Mouse (Mus musculus): ENCODE measurements around the gene Als2cl. TPM values are rescaled to one million over a fixed set of nuclear protein-coding genes. Genes with fewer than 3 reads are reported as not detected.

Als2cl gene
- polyA plus RNA-seq, 1 experiment from 2014 or later = 7.9 TPM

DNA sequence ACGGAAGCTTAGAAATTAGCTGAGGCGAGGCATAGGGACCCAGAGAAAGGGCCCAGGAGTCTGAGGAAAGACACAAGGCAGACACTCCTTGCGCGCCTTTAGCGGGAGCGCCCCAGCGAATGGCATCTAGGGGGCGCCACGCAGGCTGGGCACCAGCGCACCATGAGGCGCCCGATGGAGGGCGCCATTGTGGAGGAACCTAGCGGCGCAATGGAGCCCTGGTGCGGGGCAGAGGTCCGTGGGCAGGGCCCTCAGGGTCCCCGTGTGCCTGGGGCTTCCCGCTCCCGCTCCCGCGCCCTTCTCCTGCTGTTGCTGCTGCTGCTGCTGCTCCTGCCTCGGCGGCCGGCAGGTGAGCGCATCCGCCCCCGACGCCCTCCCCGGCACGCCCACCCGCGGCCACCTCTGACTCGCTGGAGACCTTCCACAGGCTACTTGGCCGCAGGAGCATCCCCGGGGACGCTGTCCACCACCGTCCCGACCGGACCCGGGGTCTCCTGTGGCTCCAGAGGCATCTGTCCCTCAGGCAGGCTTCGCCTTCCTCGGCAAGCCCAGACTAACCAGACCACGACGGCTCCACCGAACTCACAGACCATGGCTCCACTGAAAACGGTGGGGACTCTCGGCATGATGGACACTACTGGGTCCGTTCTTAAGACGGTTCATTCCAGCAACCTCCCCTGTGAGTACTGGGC, 21.7 kb upstream of the Als2cl start, which contains the start of gene Prss50:
Gene Prss50, plus strand, starts transcription at position 187 of the 692 bp plus-strand sequence.
- no peak for ATAC-seq (ENCODE audit: insufficient number of reproducible peaks, low FRiP score, low TSS enrichment, low read depth)
- Histone ChIP-seq H3K9ac (0 out of 2 replicates have a peak within 1 kb of the TSS, but pooled peaks have one; percentile 10), H3K27me3 (peaks cover 29% of the 10 kb centered on the region), H3K9me3 (replicated peaks) (no peaks in the 10 kb centered on the region), H3K36me3 (no peaks in the 10 kb centered on the region), H3K4me1 (peaks cover 9% of the 10 kb centered on the region), H3K4me2 (replicated peaks) (peak within 1 kb of the TSS; percentile 62), H3K27ac (replicated peaks) (no peak within 1 kb of the TSS), H3K4me3 (replicated peaks) (peak within 1 kb of the TSS; percentile 30)
- 9% methylated on average over 50 of the region's 50 CpGs for WGBS

DNA sequence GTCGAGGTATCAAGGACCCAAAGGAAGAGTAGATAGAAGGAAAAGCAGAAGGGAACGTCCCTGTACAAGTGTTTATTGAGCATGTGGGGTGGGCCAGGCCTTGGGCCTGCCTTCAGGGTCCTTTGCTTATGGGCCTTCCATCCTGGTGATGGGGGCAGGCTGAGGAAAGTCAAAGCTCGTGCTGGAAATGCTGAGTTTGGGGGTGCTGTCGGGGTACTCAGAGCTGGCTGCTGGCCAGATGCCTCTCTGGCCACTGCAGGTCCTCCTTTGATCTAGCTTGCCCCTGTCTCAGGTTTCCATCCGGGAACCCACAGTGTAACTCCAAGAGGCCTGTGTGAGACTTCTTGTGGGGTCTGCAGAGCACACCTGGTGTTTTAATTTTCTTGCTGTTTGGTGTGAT, 21.1 kb upstream of the Als2cl start:
- no peak for ATAC-seq (ENCODE audit: insufficient number of reproducible peaks, low FRiP score, low TSS enrichment, low read depth)
- H3K9me3 ChIP-seq (replicated peaks) = no peaks in the 10 kb centered on the region
- WGBS = 39% methylated on average over 5 of the region's 5 CpGs
- H3K27me3 ChIP-seq = peaks cover 29% of the 10 kb centered on the region
- H3K4me2 ChIP-seq (replicated peaks) = no peak overlapping the region
- H3K36me3 ChIP-seq = no peaks in the 10 kb centered on the region
- no peak overlapping the region for H3K27ac ChIP-seq (replicated peaks)
- H3K4me3 ChIP-seq (replicated peaks) = no peak overlapping the region
- peaks cover 9% of the 10 kb centered on the region for H3K4me1 ChIP-seq
- no peak overlapping the region for H3K9ac ChIP-seq

DNA sequence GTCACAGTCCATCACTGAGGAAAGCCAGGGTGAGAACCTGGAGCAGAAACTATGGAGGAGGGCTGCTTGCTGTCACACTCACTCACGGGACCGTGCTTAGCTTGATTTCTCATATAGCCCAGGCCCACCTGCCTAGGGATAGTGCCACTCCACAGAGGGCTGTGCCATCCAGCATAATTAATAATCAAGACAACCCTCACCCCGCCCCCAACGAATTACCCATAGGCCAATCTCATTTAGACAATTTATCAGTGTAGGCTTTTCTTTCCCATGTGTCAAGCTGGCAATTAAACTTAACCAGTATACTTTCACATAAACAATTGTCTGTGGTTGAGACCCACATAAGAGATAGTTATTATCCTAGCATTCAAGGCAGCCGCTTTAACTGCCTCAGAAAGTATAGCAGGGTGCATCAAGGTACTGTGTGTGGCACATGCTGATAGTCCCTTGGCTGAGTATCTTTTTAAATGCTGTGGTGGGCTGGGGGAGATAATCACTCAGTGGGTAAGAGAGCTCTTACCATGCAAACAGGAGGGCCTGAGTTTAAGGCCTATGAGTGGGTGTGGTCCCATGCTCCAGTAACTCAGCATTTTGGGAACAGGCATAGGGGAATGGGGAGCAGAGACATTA, 20.6 kb upstream of the Als2cl start:
- Histone ChIP-seq H3K27ac (replicated peaks) (no peak overlapping the region), H3K4me2 (replicated peaks) (no peak overlapping the region), H3K4me1 (peaks cover 9% of the 10 kb centered on the region), H3K4me3 (replicated peaks) (no peak overlapping the region), H3K9me3 (replicated peaks) (no peaks in the 10 kb centered on the region), H3K36me3 (no peaks in the 10 kb centered on the region), H3K9ac (no peak overlapping the region), H3K27me3 (peaks cover 29% of the 10 kb centered on the region)
- whole genome bisulfite sequencing = 81% methylated on average over 5 of the region's 5 CpGs
- no peak for ATAC-seq (ENCODE audit: insufficient number of reproducible peaks, low FRiP score, low TSS enrichment, low read depth)

- H3K27me3 ChIP-seq = peaks cover 16% of the 10 kb centered on the region
- H3K36me3 ChIP-seq = no peaks in the 10 kb centered on the region
- no peak overlapping the region for H3K4me2 ChIP-seq (replicated peaks)
- no peaks in the 10 kb centered on the region for H3K9me3 ChIP-seq (replicated peaks)
- ATAC-seq (ENCODE audit: insufficient number of reproducible peaks, low FRiP score, low TSS enrichment, low read depth) = no peak
- WGBS = 21% methylated on average over 7 of the region's 7 CpGs
- H3K4me3 ChIP-seq (replicated peaks) = no peak overlapping the region
- no peak overlapping the region for H3K9ac ChIP-seq
- H3K4me1 ChIP-seq = peaks cover 24% of the 10 kb centered on the region
- H3K27ac ChIP-seq (replicated peaks) = no peak overlapping the region
Measured at GRCm38 (mm10) chr9:110871030-110871429, 8.6 kb upstream of the Als2cl start.

- H3K27ac ChIP-seq (replicated peaks) = no peak overlapping the region
- peaks cover 21% of the 10 kb centered on the region for H3K27me3 ChIP-seq
- WGBS = 9% methylated on average over 40 of the region's 40 CpGs
- peak overlapping the region; percentile 24 for H3K4me3 ChIP-seq (replicated peaks)
- H3K9ac ChIP-seq = no peak overlapping the region
- H3K36me3 ChIP-seq = no peaks in the 10 kb centered on the region
- peak overlapping the region; percentile 50 for H3K4me2 ChIP-seq (replicated peaks)
- H3K9me3 ChIP-seq (replicated peaks) = no peaks in the 10 kb centered on the region
- ATAC-seq (ENCODE audit: insufficient number of reproducible peaks, low FRiP score, low TSS enrichment, low read depth) = no peak
- H3K4me1 ChIP-seq = peaks cover 35% of the 10 kb centered on the region
Measured at GRCm38 (mm10) chr9:110873681-110874659, 5.7 kb upstream of the Als2cl start.

DNA sequence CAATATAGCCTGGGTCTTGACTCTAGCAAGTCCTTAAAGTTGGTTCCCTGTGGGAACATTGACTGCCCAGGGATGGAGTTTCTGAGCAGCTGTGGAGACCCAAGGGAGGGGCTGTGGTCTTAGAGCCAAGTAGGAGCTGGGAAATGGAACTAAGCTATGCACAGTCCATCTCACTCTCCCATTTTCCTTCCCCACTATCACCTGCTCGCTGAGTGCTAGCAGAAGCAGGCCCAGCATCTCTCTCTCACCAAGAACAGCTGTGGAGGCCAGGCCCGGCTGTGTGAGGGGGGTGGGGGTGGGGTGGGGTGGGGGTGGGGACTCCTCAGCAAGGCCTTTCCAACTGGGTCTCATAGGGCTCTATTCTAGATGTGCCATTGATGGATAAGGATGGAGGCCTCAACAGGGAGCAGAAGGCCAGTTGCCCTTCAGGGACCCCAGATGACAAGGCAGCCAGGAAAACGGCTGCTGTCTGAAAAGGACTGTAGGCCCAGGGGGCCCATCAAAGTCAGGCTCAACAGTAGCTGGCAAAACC, 4.9 kb upstream of the Als2cl start:
- no peak overlapping the region for H3K9ac ChIP-seq
- H3K27ac ChIP-seq (replicated peaks) = no peak overlapping the region
- ATAC-seq (ENCODE audit: insufficient number of reproducible peaks, low FRiP score, low TSS enrichment, low read depth) = peak; percentile 7; the same call in 1 of the 2 replicates
- H3K4me2 ChIP-seq (replicated peaks) = no peak overlapping the region
- no peaks in the 10 kb centered on the region for H3K9me3 ChIP-seq (replicated peaks)
- peaks cover 41% of the 10 kb centered on the region for H3K4me1 ChIP-seq
- no peaks in the 10 kb centered on the region for H3K36me3 ChIP-seq
- H3K27me3 ChIP-seq = peaks cover 21% of the 10 kb centered on the region
- no peak overlapping the region for H3K4me3 ChIP-seq (replicated peaks)
- 14% methylated on average over 3 of the region's 3 CpGs for WGBS

DNA sequence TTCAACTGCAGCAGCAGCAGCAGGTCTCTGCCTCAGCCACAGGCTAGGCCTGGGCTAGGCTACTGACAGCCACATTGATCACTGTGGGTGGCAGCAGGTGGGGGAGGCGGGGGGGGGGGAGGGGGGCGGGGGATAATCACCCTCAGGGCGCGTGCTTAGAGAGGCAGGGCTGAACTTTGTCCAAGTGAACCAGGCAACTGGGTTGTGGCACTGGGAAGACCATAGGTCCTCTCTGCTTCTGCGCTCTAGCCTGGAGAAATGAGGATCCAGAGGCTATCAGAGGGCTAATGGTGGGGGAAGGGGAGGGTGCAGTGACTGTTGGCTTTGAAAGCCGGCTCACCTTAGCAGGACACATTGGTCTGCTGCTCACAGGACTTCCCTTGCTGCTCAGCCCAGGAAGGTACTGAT, 4.4 kb upstream of the Als2cl start:
- Histone ChIP-seq H3K4me2 (replicated peaks) (no peak overlapping the region), H3K9ac (no peak overlapping the region), H3K27me3 (peaks cover 21% of the 10 kb centered on the region), H3K4me1 (peaks cover 44% of the 10 kb centered on the region), H3K9me3 (replicated peaks) (no peaks in the 10 kb centered on the region), H3K36me3 (no peaks in the 10 kb centered on the region), H3K4me3 (replicated peaks) (no peak overlapping the region), H3K27ac (replicated peaks) (0 out of 2 replicates have a peak overlapping the region, but pooled peaks have one; percentile 17)
- 29% methylated on average over 4 of the region's 6 CpGs for WGBS
- ATAC-seq (ENCODE audit: insufficient number of reproducible peaks, low FRiP score, low TSS enrichment, low read depth) = no peak

- WGBS = 91% methylated on average over 1 of the region's 1 CpGs
- no peak overlapping the region for H3K27ac ChIP-seq (replicated peaks)
- no peaks in the 10 kb centered on the region for H3K36me3 ChIP-seq
- no peak overlapping the region for H3K9ac ChIP-seq
- no peak for ATAC-seq (ENCODE audit: insufficient number of reproducible peaks, low FRiP score, low TSS enrichment, low read depth)
- peaks cover 57% of the 10 kb centered on the region for H3K4me1 ChIP-seq
- H3K4me2 ChIP-seq (replicated peaks) = no peak overlapping the region
- H3K27me3 ChIP-seq = peaks cover 21% of the 10 kb centered on the region
- no peak overlapping the region for H3K4me3 ChIP-seq (replicated peaks)
- no peaks in the 10 kb centered on the region for H3K9me3 ChIP-seq (replicated peaks)
Measured at GRCm38 (mm10) chr9:110877353-110877752, 2.3 kb upstream of the Als2cl start.

- Histone ChIP-seq H3K4me2 (replicated peaks) (0 out of 2 replicates have a peak overlapping the region, but pooled peaks have one; percentile 0), H3K36me3 (no peaks in the 10 kb centered on the region), H3K4me1 (peaks cover 57% of the 10 kb centered on the region), H3K27me3 (peaks cover 19% of the 10 kb centered on the region), H3K4me3 (replicated peaks) (no peak overlapping the region), H3K27ac (replicated peaks) (no peak overlapping the region), H3K9me3 (replicated peaks) (no peaks in the 10 kb centered on the region), H3K9ac (no peak overlapping the region)
- no peak for ATAC-seq (ENCODE audit: insufficient number of reproducible peaks, low FRiP score, low TSS enrichment, low read depth)
- 79% methylated on average over 5 of the region's 5 CpGs for WGBS
Measured at GRCm38 (mm10) chr9:110877888-110878287, 1.8 kb upstream of the Als2cl start.

- peak; percentile 73 for ATAC-seq (ENCODE audit: insufficient number of reproducible peaks, low FRiP score, low TSS enrichment, low read depth)
- under 1% methylated on average over 48 of the region's 57 CpGs for WGBS
- Histone ChIP-seq H3K4me2 (replicated peaks) (peak within 1 kb of the TSS; percentile 88), H3K27ac (replicated peaks) (peak within 1 kb of the TSS; percentile 73; the same call in 1 of the 2 replicates), H3K9me3 (replicated peaks) (no peaks in the 10 kb centered on the region), H3K36me3 (no peaks in the 10 kb centered on the region), H3K4me3 (replicated peaks) (peak within 1 kb of the TSS; percentile 61), H3K9ac (peak within 1 kb of the TSS; percentile 35), H3K4me1 (peaks cover 39% of the 10 kb centered on the region), H3K27me3 (0 out of 2 replicates have a peak, but pooled peaks cover 5% of the 10 kb centered on the region)
Measured at GRCm38 (mm10) chr9:110879998-110880561, 410 bp downstream of the Als2cl start, which contains the start of gene Tmie. Gene Tmie, minus strand, starts transcription at chr9:110880113.

Data from embryonic facial prominence, embryonic 15.5 days (tissue).